Mouse (Mus musculus) CD4-positive helper T cell, adult 2 months (primary cell): ENCODE measurements around the gene Map3k19.

Experiments used
- DNase-seq: peaks from one replicate; pipeline ENCODE4 v3.0.0-alpha.2; 2012; ENCODE audit warnings: low read depth, missing footprints, low spot score

The Map3k19 gene

DNA sequence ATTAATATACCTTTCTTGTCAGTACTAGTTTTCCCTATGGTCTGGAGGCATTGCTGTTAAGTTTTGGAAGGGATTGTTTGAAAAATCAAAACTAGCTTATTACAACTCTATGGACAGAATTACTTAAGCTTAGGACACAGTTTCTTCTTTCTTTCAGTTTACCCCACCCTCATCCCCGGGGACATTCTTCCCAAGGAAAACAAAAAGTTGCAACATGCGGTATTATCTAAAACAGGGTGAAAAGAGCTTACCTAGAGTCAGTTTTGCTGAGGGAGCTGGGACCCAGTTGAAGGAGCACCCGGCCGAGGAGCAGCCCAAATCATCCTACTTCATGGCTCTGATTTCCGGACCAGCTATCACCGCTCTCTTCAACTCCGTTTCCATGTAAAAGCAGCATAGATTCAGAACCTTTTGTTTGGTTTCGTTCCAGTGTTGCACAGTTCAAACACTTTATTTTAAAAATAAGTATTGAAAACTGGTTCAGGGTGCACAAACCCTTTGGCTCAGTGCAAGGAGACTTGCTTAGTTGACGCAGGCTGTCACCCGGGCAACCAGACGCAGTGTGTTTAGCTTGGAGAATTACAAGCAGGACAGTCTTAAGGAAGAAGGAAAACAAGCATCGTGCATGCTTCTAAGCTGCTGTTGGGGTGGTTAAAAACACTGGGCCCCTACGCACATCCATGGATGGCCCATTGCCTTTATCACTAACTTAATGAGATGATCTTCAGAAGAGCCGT, at the start of gene Map3k19:
TSS of gene Map3k19 (minus strand) at position 546 of the 737 bp plus-strand sequence.
- DNase-seq: no peak

DNA sequence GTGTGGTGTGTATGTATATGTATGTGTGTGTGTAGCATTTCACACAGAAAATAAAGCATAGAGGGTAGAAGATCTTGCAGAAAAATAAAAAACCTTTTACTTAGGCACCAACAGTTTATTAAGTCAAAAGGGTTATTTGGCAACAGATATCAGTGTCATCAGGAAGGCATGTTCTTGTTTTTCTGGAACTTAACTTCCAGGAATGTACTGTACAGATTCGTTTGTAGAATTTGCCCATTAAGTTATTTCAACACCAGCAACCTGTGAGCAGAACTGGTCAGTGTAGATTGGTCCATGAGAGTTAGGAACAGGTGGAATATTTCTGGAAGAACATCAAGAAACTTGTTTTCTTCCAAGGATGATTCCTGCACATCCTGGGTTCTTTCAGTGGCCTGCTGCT, 44.6 kb upstream of the Map3k19 start:
- DNase-seq: no peak

DNA sequence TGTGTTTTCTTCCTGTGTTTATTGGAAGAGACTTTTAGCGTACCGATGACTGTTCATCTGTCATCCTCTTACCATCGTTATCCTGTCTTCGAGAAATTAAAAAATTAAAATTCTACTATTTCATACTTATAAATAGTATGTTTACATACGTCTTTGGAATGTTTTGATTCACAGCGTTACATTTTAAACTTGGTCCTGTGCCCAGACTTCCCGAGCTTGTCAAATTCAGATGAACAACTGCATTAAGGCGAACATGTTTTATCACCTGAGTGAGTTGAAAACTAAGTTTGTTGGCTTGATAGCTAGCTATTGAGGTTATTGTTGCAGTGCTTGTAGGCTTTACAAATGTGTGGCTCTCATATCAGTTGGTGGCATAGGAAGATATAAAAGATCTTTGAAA, 14.4 kb upstream of the Map3k19 start:
- no peak for DNase-seq

DNA sequence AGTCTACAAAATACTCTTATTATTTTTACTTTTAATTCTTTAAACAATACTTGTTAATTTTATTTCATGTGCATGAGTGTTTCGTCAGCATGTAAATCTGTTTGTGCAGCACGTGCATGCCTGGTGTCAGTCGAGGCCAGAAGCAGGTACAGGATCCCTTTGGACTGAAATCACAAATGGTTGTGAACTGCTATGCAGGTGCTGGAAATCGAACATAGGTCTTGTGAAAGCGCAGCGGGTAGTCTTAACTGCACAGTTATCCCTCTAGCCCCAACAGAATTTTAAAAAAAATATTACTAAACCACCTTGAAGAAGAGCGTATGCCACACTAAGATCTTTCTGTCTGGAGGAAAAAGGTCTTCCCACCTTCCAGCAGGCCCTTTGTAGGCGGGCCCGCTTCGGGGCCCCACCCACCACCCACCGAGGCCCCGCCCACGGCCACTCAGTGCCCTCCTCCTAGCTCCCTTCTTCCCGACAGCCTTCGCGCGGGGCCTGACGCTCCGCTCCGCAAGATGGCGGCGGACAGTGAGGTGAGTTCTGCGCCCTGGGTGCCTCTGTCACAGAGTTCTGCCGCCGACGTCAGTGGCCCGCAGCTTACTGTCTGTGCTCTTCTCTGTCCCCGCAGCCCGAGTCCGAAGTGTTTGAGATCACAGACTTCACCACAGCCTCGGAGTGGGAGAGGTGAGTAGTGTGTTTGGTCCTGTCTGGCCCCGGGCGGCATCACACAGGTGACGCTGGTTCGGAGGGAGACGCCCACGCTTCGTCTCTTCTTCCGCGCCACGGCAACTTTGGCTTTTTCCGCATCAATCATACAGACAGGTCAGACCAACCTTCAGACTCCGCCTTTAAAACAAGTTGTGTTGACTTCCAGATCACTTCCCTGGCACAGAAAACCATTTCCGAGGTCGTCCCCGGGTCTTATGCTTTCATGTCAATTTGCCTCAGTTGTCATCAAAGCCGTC, 13.8 kb upstream of the Map3k19 start, which contains the start of gene Rab3gap1:
TSS of gene Rab3gap1 (plus strand) at position 474 of the 962 bp plus-strand sequence.
- peak; percentile 93 for DNase-seq

DNA sequence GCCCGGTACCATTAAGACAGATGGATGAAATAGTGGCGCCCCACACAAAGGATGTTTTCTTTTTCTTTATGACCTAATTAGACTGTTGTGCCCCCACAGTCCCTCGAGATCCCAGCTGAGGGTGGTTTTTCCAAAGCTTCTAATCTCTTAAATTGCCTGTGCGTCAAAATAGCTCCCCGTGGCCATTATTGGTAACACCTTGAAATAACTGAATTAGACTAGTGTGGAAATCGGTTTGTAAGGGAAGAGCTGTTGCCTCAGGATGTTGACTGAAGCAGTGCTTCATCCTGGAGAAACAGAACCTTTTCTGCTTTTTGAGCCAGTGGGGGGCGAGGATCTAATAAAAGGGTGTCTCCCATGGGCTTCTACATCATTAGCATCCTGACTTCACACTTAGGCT, 9.0 kb upstream of the Map3k19 start:
- no peak for DNase-seq

DNA sequence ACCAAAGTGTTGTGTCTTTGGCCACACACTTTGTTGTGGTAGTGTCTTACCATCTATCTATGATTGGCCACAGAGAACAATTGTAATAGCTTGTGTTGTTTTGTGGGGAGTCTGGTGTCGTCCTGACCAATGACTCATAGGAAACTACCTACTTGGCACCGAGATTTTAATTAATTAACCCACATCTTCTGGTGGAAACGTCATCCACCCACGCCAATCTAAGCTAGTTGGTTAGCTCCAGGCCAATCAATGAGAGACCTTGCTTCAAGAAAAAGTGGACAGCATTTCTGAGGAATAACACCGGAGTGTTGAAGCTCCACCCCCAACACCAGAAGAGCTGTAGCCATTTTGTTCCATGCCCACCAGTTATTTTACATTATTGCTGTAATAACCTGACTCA, 7.1 kb upstream of the Map3k19 start:
- peak; percentile 16 for DNase-seq

DNA sequence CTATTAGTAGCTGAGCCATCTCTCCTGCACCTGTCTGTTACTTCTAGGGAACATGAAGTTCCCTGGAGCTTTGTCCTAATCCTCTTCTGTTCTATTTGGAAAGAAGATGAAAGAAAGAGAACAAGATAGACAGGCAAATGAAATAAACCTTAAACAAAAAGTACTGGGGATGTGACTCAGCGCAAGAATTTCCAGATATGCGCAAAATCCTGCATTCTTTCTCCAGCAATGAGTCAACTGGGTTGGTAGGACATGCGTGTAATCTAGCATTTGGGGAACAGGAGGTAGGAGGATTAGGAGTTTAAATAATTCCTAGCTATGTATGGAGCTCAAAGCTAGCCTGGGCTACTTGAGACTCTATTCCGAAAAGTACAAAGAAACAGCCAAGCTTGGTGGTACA, 5.7 kb upstream of the Map3k19 start:
- DNase-seq: no peak

DNA sequence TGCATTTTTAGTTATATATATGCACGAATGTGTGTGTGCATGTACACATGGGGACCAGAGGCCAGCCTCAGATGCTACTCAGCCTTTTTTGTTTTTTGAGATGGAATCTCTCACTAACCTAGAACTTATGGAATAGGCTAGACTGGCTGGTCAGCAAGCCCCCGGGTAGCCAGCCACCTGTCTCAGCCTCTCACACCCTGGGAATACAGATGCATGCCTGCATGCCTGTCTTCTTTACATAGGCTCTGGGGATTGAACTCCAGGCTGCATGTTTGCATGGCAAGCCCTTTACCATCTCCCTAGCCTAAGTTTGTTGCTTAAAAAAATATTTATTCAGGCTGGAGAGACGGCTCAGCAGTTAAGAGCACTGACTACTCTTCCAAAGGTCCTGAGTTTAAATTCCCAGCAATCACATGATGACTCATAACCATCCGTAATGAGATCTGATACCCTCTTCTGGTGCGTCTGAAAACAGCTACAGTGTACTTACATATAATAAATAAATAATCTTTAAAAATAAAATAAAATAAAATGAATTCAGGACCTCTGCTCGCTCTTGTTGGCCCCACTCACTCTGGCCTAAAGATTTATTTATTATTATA, 5.1 kb upstream of the Map3k19 start:
- no peak for DNase-seq

DNA sequence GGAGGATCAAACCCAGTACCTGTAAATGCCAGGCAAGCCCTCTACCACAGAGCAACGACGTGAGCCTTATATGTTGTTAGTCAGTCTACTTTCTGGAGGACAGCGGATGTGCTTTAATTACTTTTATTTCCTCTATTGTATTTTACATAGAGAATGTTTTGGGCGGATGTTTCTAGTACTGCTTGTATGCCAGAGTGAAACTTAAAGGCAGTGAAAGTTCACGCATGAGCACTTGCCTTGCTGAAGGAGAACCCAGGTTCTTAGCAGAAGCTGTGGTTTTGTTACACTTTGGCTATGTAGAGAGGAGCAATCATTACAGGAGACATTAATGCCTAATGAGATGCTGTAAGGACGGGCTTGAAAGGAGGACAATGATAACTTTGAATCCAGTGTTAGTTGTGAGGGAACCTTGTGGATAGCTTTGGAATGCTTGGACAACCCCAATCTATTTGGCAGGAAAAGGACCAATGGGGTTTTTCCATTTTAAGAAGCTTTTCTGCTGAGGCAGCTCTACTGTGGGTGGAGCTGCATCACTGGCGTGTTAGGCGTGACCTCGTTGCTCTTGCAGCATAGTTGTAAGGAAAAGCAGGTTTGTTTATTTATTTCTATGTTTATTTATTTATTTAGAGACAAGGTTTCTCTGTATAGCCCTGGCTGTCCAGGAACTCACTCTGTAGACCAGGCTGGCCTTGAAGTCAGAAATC, 4.3 kb upstream of the Map3k19 start:
- DNase-seq: peak; percentile 28

DNA sequence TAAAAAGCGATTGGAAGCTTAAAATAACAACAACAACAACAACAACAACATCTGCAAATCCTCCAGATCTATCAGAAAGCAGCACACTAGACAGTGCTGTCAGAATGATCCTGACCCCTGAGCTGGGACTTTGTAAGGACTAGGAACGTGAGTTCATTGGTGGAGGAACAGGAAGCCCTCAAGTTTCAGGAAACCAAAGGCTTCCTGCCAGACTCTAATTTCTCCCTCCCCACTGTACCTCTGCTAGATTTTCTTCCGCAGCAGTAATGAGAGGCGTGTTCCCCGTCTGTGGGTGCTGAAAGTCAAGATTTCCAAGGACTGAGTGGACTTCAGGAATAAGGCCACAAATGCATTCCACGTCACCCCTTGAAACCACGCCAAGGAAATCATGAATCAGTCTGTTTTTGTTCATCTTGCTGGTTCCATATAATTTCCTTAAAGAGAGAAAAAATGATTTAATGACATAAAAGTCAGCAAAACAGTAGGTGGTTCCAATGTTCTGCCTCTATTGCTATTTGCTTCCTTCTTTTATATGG, 4.7 kb downstream of the Map3k19 start:
- DNase-seq: peak; percentile 28

DNA sequence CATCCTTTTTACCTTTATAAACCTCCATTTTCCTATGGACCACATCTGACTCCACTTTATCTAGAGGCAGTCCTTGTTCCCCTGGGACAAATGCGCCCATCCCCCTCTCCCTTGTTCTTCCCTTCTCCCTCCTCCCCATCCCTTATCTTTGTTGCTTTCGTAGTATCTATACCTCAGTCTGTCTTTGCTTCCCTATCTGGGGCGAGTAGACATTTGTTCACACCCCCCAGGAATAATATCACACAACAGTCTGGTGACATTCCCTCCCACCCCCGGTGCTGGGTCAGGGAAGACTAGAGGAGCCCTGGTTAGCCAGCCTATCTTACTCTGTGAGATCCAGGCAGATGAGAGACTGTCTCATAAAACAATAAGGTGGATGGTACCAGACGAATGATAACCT, 9.4 kb downstream of the Map3k19 start:
- no peak for DNase-seq

DNA sequence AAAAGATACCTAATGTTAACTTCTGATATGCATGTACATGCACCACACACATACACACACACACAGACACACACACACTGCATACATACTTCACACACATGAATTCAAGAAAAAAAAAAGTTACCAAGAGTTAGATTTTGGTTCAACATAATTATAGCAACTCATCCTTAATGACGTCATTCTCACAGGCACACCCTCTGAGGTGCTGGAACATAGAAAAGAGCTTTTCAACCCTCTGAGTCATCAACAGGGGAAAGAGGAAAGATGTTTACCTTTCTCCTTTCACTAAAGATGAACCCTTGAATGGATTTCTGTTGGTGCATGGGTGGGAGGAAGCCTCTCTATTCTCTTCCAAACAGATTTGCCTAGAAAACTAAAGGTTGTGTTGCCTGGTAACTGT, 16.2 kb downstream of the Map3k19 start:
- no peak for DNase-seq

DNA sequence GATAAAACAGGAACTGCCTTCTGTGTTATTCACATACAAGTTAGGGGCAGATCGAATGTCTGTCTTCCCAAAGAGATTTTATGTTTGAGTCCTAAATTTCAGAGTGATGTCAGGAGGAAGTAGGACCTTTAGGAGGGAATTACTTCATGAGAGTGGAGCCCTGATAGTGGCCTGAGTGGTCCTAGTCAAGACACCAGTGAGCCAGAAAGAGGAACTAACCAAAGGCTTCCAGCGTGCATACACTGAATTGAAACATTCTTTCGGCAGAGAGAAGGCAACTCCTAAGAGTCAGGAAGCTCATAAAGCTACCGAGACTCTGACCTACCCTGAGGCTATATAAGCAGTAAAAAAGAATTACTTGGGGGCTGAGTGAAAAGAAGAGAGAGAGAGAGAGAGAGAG, 18.2 kb downstream of the Map3k19 start:
- DNase-seq: no peak

DNA sequence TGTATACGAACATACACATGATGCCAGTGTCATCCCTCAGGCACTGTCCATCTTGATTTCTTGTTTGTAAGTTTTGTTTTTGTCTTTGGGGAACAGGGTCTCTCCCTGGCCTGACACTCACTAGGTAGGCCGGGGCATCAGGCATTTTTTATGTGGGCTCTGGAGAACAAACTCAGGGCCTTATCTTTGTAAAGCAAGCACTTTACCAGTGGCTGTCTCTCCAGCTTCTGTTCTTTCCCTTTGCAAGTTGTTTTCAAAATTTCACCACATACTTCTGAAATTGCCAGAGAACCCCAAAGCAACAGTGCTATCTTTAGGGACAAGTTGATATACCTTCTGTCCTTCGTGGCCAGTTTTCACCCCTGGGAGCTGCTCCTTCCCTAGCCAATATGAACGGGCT, 20.6 kb downstream of the Map3k19 start:
- no peak for DNase-seq

DNA sequence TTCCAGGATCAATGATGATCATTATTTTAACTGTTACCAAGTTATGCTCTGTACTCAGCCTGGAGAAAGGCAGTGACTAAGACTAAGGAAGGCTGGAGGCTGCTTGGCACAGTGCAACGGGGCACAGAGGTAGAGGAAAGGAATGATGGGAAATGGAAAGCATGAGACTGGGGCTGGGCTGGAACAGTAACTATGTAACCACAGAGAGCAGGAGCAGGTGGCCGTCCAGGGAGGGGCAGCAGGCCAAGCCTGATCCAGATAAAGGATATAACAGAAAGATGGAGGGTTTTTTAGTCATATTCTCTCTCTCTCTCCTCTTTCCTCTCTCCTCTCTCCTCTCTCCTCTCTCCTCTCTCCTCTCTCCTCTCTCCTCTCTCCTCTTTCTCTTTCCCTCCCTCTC, 21.1 kb downstream of the Map3k19 start:
- no peak for DNase-seq

DNA sequence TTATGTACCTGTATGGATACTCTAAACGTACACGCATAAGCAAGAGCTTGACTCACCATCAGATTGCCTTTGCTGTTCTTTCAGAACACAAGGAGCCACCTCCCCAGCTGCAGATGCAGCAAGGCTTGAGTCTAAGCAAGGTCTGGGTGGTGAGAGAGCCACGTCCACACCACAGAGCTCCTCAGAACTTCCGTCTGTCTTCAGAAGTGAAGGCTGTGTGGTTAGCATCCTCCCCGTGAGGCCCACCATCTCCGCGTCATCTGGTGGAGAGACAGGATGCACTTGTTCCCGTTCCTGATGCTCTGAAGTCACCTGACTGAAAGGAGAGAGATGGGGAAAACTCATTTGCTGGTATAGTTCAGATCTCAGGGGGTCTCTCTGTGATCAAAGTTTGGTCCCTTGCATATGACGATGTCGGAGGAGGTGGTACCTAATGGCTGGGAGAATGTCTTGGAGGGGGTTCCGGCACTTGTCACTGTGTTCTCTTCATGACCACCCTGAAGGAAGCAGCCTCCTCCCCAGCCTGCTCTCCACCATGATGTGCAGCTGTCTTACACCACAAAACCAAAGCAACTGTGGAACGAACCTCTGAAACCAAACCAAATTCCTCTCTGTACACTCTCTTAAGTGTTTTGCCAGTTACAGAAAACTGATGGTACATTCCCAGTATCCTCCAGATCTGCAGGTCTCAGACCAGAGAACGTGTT, 24.5 kb downstream of the Map3k19 start:
- DNase-seq: peak; percentile 76

DNA sequence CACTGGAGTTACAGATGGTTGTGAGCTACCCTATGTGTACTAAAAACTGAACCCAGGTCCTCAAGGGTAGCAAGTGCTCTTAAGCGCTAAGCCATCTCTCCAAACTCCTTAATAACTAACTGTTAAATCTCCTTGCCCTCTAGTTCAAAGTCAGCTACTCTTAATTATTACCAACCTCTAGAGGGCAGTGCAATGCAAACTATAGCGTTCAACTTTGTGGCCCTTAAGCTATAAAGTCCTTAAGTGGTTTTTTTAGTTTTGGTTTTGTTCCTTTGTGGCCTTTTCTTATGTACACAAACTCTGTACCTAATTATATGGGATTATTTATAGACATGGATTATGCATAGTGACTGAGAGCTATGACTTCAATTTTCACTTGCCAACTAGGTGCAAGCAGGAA, 27.5 kb downstream of the Map3k19 start:
- DNase-seq: peak; percentile 76

DNA sequence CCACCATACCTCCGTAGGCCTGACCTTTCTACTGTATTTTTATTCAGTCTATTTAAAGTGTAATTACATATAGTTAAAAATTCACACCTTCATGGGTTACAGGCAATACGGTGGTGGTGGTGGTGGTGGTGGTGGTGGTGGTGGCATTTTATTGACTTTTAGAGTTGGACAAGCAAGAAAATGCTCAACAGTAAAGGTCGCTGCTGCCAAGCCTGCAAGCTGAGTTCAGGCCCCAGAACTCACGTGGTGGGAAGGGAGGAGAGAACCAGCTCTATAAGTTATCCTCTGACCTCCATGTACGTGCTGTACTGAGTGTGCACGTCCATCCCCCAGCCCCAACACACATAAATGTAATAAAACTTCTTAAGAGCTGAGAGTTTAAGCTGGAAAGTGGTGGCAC, 38.5 kb downstream of the Map3k19 start:
- DNase-seq: no peak

DNA sequence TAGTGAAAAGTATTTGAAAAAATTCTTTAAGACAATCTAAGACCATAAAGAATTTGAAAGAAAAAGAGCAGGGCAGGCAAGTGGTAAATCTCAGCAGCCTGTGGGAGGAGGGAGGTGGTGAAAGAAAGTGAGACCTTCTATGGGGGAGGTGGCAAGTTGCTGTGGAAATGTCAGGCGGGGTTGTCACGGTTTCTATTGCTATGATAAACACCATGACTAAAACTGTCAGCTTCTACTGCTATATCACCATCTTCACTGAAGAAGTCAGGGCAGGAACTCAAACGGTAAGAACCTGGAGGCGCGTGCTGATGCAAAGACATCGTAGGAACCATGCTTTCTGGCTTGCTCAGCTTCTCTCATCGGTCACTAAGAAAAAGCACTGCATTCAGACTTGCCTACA, 41.9 kb downstream of the Map3k19 start:
- DNase-seq: peak; percentile 23

DNA sequence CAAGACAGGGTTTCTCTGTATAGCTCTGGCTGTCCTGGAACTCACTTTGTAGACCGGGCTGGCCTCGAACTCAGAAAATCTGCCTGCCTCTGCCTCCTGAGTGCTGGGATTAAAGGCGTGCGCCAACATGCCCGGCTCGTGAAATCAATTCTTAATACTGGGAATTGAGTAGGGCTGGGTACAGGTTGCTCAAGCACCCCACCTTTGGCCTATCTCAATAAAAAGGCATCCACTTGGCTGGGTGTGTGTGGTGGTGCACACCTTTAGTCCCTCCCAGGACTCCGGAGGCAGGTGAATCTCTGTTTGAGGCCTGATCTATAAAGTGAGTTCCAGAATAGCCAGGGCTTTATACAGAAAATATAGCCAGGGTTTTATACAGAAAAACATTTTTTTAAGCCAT, 46.2 kb downstream of the Map3k19 start:
- no peak for DNase-seq

DNA sequence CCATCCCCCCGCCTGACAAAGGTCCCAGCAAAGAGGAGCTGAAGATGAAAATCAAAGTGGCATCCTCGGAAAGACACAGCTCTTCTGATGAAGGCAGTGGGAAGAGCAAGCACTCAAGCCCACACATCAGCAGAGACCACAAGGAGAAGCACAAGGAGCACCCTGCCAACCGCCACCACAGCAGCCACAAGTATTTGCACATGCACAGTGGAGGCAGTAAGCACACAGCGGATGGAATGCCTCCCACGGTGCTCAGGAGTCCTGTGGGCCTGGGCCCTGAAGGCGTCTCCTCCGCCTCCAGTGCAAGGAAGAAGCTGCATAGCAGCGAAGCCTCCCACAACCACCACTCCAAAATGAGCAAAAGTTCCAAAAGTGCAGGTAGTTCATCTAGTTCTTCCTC, 51.9 kb downstream of the Map3k19 start:
- no peak for DNase-seq
